Mouse (Mus musculus) heart, embryonic 13.5 days (tissue): Measurements from ENCODE around the gene Adcy5. TPM values are rescaled to one million over a fixed set of nuclear protein-coding genes. Genes with fewer than 3 reads are reported as not detected.

Experiments used
- ATAC-seq: fragments of 200-750 bp; cut with Nextera tagmentation; 2 replicates; pipeline ENCODE4 v1.8.0; 2017; ENCODE audit warnings: moderate TSS enrichment; ENCODE audit not compliant: insufficient number of reproducible peaks, low FRiP score, low TSS enrichment; ENCODE audit errors: extremely low read depth
- H3K27ac ChIP-seq: fragments of 300-500 bp; sonication (generic); replicated peaks from 2 replicates; pipeline ENCODE4 v1.5.1; 2015; ENCODE audit warnings: moderate library complexity, mild to moderate bottlenecking, inconsistent platforms
- H3K27me3 ChIP-seq: fragments of 300-500 bp; sonication (generic); replicated peaks from 2 replicates; pipeline ENCODE4 v1.6.1; 2015; ENCODE audit warnings: mild to moderate bottlenecking, inconsistent platforms
- H3K36me3 ChIP-seq: fragments of 300-500 bp; sonication (generic); 2 replicates; pipeline ENCODE4 v1.6.1; 2015; ENCODE audit warnings: mild to moderate bottlenecking, inconsistent platforms
- H3K4me1 ChIP-seq: fragments of 300-500 bp; sonication (generic); 2 replicates; pipeline ENCODE4 v1.6.1; 2015; ENCODE audit warnings: inconsistent platforms
- H3K4me2 ChIP-seq: fragments of 300-500 bp; sonication (generic); 2 replicates; pipeline ENCODE4 v1.6.1; 2015; ENCODE audit warnings: inconsistent platforms, mild to moderate bottlenecking, moderate library complexity
- H3K4me3 ChIP-seq: fragments of 300-500 bp; sonication (generic); 2 replicates; pipeline ENCODE4 v1.5.1; 2015; ENCODE audit warnings: moderate library complexity, mild to moderate bottlenecking, inconsistent platforms
- H3K9ac ChIP-seq: fragments of 300-500 bp; sonication (generic); 2 replicates; pipeline ENCODE4 v1.6.1; 2015; ENCODE audit warnings: inconsistent platforms, mild to moderate bottlenecking, moderate library complexity
- H3K9me3 ChIP-seq: fragments of 300-500 bp; sonication (generic); 2 replicates; pipeline ENCODE4 v1.6.1; 2016; ENCODE audit warnings: inconsistent platforms
- WGBS: fragments of 180-500 bp; shearing (Covaris S2); methylation state at CpG from one replicate; pipeline ENCODE4 v1.1.7; 2015; ENCODE audit warnings: mixed read lengths; 5-methylcytosine and 5-hydroxymethylcytosine counted together
- polyA plus RNA-seq: library from polyadenylated mRNA; unstranded; fragments of >200 nt; fragmentation: Nextera tagmentation; extraction: Ambion mirVana; gene quantifications from 2 replicates; pipeline ENCODE4 v1.2.1, GENCODE M21; 2015

Gene Adcy5
- polyA plus RNA-seq, 1 experiment from 2014 or later: 5.4 TPM

- H3K4me3 ChIP-seq: no peak overlapping the region
- 84% methylated on average over 5 of the region's 5 CpGs for WGBS
- H3K4me2 ChIP-seq: no peak overlapping the region
- no peak for ATAC-seq
- H3K9ac ChIP-seq: no peak overlapping the region
- H3K27me3 ChIP-seq: no peaks in the 10 kb centered on the region
- peaks cover 13% of the 10 kb centered on the region; the same call in 1 of the 2 replicates for H3K4me1 ChIP-seq
- no peaks in the 10 kb centered on the region for H3K36me3 ChIP-seq
- no peak overlapping the region for H3K27ac ChIP-seq
- no peaks in the 10 kb centered on the region for H3K9me3 ChIP-seq
These were observed 27.4 kb upstream of the Adcy5 start for GRCm38 (mm10) chr16:35127270-35127669.

GRCm38 (mm10) chr16:35130172-35130571 is 24.5 kb upstream of the Adcy5 start:
- H3K27me3 ChIP-seq: no peaks in the 10 kb centered on the region; the same call in 1 of the 2 replicates
- H3K9ac ChIP-seq: no peak overlapping the region
- no peak overlapping the region for H3K4me3 ChIP-seq
- H3K36me3 ChIP-seq: no peaks in the 10 kb centered on the region
- WGBS: 40% methylated on average over 3 of the region's 3 CpGs
- H3K9me3 ChIP-seq: no peaks in the 10 kb centered on the region
- no peak overlapping the region for H3K27ac ChIP-seq
- peaks cover 13% of the 10 kb centered on the region; the same call in 1 of the 2 replicates for H3K4me1 ChIP-seq
- H3K4me2 ChIP-seq: no peak overlapping the region
- ATAC-seq: no peak

DNA sequence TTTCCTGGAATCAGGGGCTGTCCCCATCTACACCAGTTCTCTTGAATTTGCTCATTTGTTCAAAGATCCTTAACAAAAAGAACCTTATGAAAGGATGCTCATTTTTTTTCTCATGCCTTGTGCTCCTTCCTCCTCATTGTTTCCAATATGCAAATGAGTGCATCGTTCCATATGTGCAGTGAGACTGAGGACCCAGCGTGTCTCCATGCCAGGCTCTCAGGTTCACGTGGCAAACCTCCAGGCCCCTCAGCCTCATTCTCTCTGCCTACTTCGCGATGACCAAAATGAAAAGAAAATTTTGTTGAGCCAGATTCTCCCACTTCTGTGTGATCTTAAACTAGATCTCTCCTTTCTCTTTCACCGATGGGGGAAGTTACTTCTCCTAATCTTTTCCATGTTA is 15.3 kb upstream of the Adcy5 start:
- H3K4me3 ChIP-seq: no peak overlapping the region
- no peak for ATAC-seq
- no peaks in the 10 kb centered on the region for H3K27me3 ChIP-seq
- no peaks in the 10 kb centered on the region for H3K36me3 ChIP-seq
- 80% methylated on average over 6 of the region's 6 CpGs for WGBS
- no peaks in the 10 kb centered on the region for H3K9me3 ChIP-seq
- no peak overlapping the region for H3K27ac ChIP-seq
- H3K4me1 ChIP-seq: peaks cover 14% of the 10 kb centered on the region
- H3K4me2 ChIP-seq: no peak overlapping the region
- no peak overlapping the region for H3K9ac ChIP-seq

- peaks cover 14% of the 10 kb centered on the region for H3K4me1 ChIP-seq
- H3K4me2 ChIP-seq: peak overlapping the region; percentile 48
- H3K4me3 ChIP-seq: peak overlapping the region; percentile 19
- no peaks in the 10 kb centered on the region for H3K27me3 ChIP-seq
- no peak for ATAC-seq
- H3K27ac ChIP-seq: peak overlapping the region; percentile 57
- no peaks in the 10 kb centered on the region for H3K9me3 ChIP-seq
- 0 out of 2 replicates have a peak overlapping the region, but pooled peaks have one; percentile 15 for H3K9ac ChIP-seq
- 20% methylated on average over 11 of the region's 11 CpGs for WGBS
- no peaks in the 10 kb centered on the region for H3K36me3 ChIP-seq
These were observed 14.6 kb upstream of the Adcy5 start for GRCm38 (mm10) chr16:35139873-35140619.

GRCm38 (mm10) chr16:35140620-35140975 is 14.1 kb upstream of the Adcy5 start:
- H3K4me2 ChIP-seq: peak overlapping the region; percentile 48
- H3K9me3 ChIP-seq: peaks cover 3% of the 10 kb centered on the region; the same call in 1 of the 2 replicates
- H3K27me3 ChIP-seq: no peaks in the 10 kb centered on the region
- peaks cover 14% of the 10 kb centered on the region for H3K4me1 ChIP-seq
- ATAC-seq: no peak
- no peaks in the 10 kb centered on the region for H3K36me3 ChIP-seq
- no peak overlapping the region for H3K4me3 ChIP-seq
- WGBS: 34% methylated on average over 9 of the region's 9 CpGs
- H3K9ac ChIP-seq: no peak overlapping the region
- peak overlapping the region; percentile 57 for H3K27ac ChIP-seq

DNA sequence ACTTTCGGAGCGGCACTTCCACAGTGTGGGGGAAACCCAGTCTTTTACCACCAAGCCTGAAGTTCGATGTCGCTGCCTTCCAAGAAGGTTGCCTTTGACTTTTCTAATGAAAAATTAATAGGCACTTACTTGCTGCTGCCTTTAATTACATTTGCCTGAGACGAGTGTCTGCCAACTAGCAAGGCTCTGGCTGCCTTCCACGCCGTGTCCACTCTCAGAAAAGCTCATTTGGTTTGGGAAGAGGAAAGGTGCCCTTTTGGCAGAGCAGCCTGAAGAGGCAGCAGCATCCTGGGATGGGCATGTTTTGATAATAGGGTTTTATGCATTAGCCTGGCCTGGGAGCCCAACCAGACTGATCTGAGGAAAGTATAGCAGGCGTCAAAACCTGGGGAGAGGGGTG is 12.8 kb upstream of the Adcy5 start:
- no peak overlapping the region for H3K27ac ChIP-seq
- no peaks in the 10 kb centered on the region for H3K36me3 ChIP-seq
- H3K27me3 ChIP-seq: no peaks in the 10 kb centered on the region
- no peak for ATAC-seq
- WGBS: 76% methylated on average over 8 of the region's 8 CpGs
- H3K9me3 ChIP-seq: peaks cover 3% of the 10 kb centered on the region; the same call in 1 of the 2 replicates
- no peak overlapping the region for H3K9ac ChIP-seq
- no peak overlapping the region for H3K4me3 ChIP-seq
- H3K4me2 ChIP-seq: no peak overlapping the region
- peaks cover 20% of the 10 kb centered on the region for H3K4me1 ChIP-seq

DNA sequence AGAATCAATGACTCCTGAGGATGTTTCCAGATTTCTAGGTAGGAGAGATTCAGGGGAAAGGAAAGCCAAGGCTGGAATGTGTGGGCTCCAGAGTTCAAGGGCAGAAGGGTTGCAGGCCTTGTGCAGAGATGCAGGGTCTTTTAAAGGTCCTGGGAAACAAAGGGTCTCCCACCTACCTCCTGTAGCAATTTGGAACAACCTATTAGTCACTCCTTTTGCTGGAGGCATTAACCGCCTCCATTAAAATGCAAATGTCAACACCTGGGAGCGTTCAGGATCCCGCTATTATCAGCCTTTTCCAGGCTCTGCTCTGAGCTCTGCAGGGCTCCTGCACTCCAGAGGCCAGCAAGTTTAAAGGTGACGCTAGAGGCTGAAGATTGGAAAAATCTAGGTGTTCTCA is 8.5 kb upstream of the Adcy5 start:
- peaks cover 22% of the 10 kb centered on the region for H3K27me3 ChIP-seq
- H3K27ac ChIP-seq: no peak overlapping the region
- ATAC-seq: no peak
- H3K4me1 ChIP-seq: peaks cover 6% of the 10 kb centered on the region; the same call in 1 of the 2 replicates
- H3K9me3 ChIP-seq: peaks cover 7% of the 10 kb centered on the region; the same call in 1 of the 2 replicates
- 11% methylated on average over 4 of the region's 4 CpGs for WGBS
- H3K36me3 ChIP-seq: no peaks in the 10 kb centered on the region
- no peak overlapping the region for H3K4me3 ChIP-seq
- no peak overlapping the region for H3K9ac ChIP-seq
- no peak overlapping the region for H3K4me2 ChIP-seq

DNA sequence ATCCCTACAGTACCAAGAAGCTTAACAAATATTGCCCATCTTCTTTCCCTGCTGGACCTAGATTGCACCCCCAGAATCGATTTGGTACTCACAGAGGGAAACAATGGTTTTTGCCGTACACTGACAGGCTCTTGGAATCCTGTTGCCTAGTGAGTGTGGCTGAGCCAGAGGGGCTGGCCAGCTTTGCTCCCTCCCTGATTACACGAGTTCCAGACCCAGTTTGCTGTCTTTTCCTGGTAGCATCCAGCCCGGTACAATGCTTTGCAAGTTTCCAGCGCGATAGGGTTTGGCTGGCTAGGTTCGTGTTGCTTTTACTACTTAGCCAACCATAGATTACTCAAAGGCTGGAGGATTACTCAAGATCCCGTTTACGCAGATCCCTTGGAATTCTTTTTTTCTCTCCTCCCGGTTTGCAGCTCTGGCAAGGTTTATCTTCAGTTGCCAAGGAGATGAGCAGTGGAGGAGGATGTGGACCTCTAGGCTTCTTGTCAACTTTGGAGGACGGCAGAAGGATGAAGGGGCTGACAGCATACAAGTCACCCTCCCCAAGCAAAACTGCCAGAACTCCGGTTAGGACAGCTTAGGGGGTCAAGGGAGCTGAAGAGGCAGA is 1.4 kb upstream of the Adcy5 start:
- 7% methylated on average over 12 of the region's 12 CpGs for WGBS
- Histone ChIP-seq H3K4me1 (peaks cover 39% of the 10 kb centered on the region), H3K27ac (no peak overlapping the region), H3K9me3 (no peaks in the 10 kb centered on the region), H3K4me2 (peak overlapping the region; percentile 89), H3K36me3 (no peaks in the 10 kb centered on the region), H3K4me3 (peak overlapping the region; percentile 72), H3K9ac (0 out of 2 replicates have a peak overlapping the region, but pooled peaks have one; percentile 93), H3K27me3 (peaks cover 88% of the 10 kb centered on the region)
- no peak for ATAC-seq

- under 1% methylated on average over 29 of the region's 29 CpGs for WGBS
These were observed 434 bp upstream of the Adcy5 start for GRCm38 (mm10) chr16:35154245-35154640.

GRCm38 (mm10) chr16:35155391-35156305 is 971 bp downstream of the Adcy5 start:
- peak overlapping the region; percentile 89 for H3K27ac ChIP-seq
- peak overlapping the region; percentile 93 for H3K9ac ChIP-seq
- peaks cover 63% of the 10 kb centered on the region for H3K4me1 ChIP-seq
- H3K4me3 ChIP-seq: peak overlapping the region; percentile 72
- no peaks in the 10 kb centered on the region for H3K9me3 ChIP-seq
- H3K27me3 ChIP-seq: peaks cover 89% of the 10 kb centered on the region
- peak overlapping the region; percentile 89 for H3K4me2 ChIP-seq
- no peaks in the 10 kb centered on the region for H3K36me3 ChIP-seq
- 1% methylated on average over 85 of the region's 87 CpGs for WGBS
- ATAC-seq: peak; percentile 23; the same call in 1 of the 2 replicates

More at GRCm38 (mm10) chr16:35154245-35154640, 434 bp upstream of the Adcy5 start:
- peaks cover 49% of the 10 kb centered on the region for H3K4me1 ChIP-seq
- peak overlapping the region; percentile 93 for H3K9ac ChIP-seq
- H3K27ac ChIP-seq: peak overlapping the region; percentile 89
- H3K4me2 ChIP-seq: peak overlapping the region; percentile 89
- peak overlapping the region; percentile 72 for H3K4me3 ChIP-seq
- H3K27me3 ChIP-seq: peaks cover 91% of the 10 kb centered on the region
- no peaks in the 10 kb centered on the region for H3K36me3 ChIP-seq
- H3K9me3 ChIP-seq: no peaks in the 10 kb centered on the region
- ATAC-seq: peak; percentile 27; the same call in 1 of the 2 replicates

DNA sequence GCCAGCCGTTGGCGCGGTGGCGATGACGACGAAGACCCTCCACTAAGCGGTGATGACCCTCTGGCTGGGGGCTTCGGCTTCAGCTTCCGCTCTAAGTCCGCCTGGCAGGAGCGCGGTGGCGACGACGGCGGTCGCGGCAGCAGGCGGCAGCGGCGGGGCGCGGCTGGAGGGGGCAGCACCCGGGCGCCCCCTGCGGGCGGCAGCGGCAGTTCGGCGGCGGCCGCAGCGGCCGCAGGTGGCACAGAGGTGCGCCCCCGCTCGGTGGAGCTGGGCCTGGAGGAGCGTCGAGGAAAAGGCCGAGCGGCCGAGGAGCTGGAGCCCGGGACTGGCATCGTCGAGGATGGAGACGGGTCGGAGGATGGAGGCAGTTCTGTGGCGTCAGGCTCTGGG is 1.6 kb downstream of the Adcy5 start:
- H3K36me3 ChIP-seq: no peaks in the 10 kb centered on the region
- peaks cover 83% of the 10 kb centered on the region for H3K27me3 ChIP-seq
- ATAC-seq: no peak
- WGBS: 1% methylated on average over 48 of the region's 48 CpGs
- H3K4me2 ChIP-seq: peak overlapping the region; percentile 89
- peak overlapping the region; percentile 72 for H3K4me3 ChIP-seq
- peak overlapping the region; percentile 93 for H3K9ac ChIP-seq
- H3K27ac ChIP-seq: peak overlapping the region; percentile 89
- peaks cover 70% of the 10 kb centered on the region for H3K4me1 ChIP-seq
- H3K9me3 ChIP-seq: no peaks in the 10 kb centered on the region
